Mouse (Mus musculus): Measurements from ENCODE around the gene Nf2. TPM values are rescaled to one million over a fixed set of nuclear protein-coding genes. Genes with fewer than 3 reads are reported as not detected.

Gene Nf2
- polyA plus RNA-seq (2014; fragmentation: Nextera tagmentation; extraction: Ambion mirVana), result 52.1 and 52.3 TPM in 2 replicates

- ATAC-seq (replicated peaks; ENCODE audit: insufficient number of reproducible peaks, low FRiP score, low TSS enrichment, low read depth), result peak; percentile 99
- Histone ChIP-seq H3K4me1 (ENCODE audit: control insufficient read depth, insufficient read depth, low read length) (no peaks in the 10 kb centered on the region), H3K4me2 (ENCODE audit: low read depth, low read length) (peak within 1 kb of the TSS; percentile 52), H3K36me3 (replicated peaks; ENCODE audit: control insufficient read depth, insufficient read depth, low read depth, low read length) (no peaks in the 10 kb centered on the region), H3K9ac (replicated peaks; ENCODE audit: low read length) (peak within 1 kb of the TSS; percentile 91), H3K4me3 (ENCODE audit: low read depth, low read length) (peak within 1 kb of the TSS; percentile 77), H3K27ac (replicated peaks; ENCODE audit: low read depth, low read length) (peak within 1 kb of the TSS; percentile 57), H3K27me3 (ENCODE audit: control insufficient read depth, insufficient read depth, low read length) (no peaks in the 10 kb centered on the region), H3K9me3 (replicated peaks; ENCODE audit: control insufficient read depth, low read length) (no peaks in the 10 kb centered on the region)
- peak; percentile 99 for DNase-seq (ENCODE audit: low spot score)
- WGBS, result under 1% methylated on average over 49 of the region's 60 CpGs
Observed at GRCm38 (mm10) chr11:4849258-4849943, at the start of gene Nf2. TSS of gene Nf2 (minus strand) at chr11:4849536.

- 2% methylated on average over 52 of the region's 52 CpGs for WGBS
- DNase-seq (ENCODE audit: low spot score), result peak; percentile 89
- Histone ChIP-seq H3K9me3 (replicated peaks; ENCODE audit: control insufficient read depth, low read length) (no peaks in the 10 kb centered on the region), H3K4me3 (ENCODE audit: low read depth, low read length) (peak within 1 kb of the TSS; percentile 80), H3K4me2 (ENCODE audit: low read depth, low read length) (peak within 1 kb of the TSS; percentile 59), H3K27me3 (ENCODE audit: control insufficient read depth, insufficient read depth, low read length) (no peaks in the 10 kb centered on the region), H3K4me1 (ENCODE audit: control insufficient read depth, insufficient read depth, low read length) (no peaks in the 10 kb centered on the region), H3K27ac (replicated peaks; ENCODE audit: low read depth, low read length) (no peak within 1 kb of the TSS), H3K36me3 (replicated peaks; ENCODE audit: control insufficient read depth, insufficient read depth, low read depth, low read length) (no peaks in the 10 kb centered on the region), H3K9ac (replicated peaks; ENCODE audit: low read length) (peak within 1 kb of the TSS; percentile 88)
- ATAC-seq (replicated peaks; ENCODE audit: insufficient number of reproducible peaks, low FRiP score, low TSS enrichment, low read depth), result peak; percentile 93
Observed at GRCm38 (mm10) chr11:4894848-4895816, 45.8 kb upstream of the Nf2 start, which contains the start of gene Thoc5. TSS of gene Thoc5 (plus strand) at chr11:4895320.

GRCm38 (mm10) chr11:4886987-4887386, 37.7 kb upstream of the Nf2 start:
- H3K9ac ChIP-seq (replicated peaks; ENCODE audit: low read length), result no peak overlapping the region
- 96% methylated on average over 3 of the region's 3 CpGs for WGBS
- no peaks in the 10 kb centered on the region for H3K36me3 ChIP-seq (replicated peaks; ENCODE audit: control insufficient read depth, insufficient read depth, low read depth, low read length)
- H3K4me1 ChIP-seq (ENCODE audit: control insufficient read depth, insufficient read depth, low read length), result no peaks in the 10 kb centered on the region
- no peak for DNase-seq (ENCODE audit: low spot score)
- ATAC-seq (replicated peaks; ENCODE audit: insufficient number of reproducible peaks, low FRiP score, low TSS enrichment, low read depth), result no peak
- H3K27me3 ChIP-seq (ENCODE audit: control insufficient read depth, insufficient read depth, low read length), result no peaks in the 10 kb centered on the region
- H3K4me3 ChIP-seq (ENCODE audit: low read depth, low read length), result no peak overlapping the region
- no peak overlapping the region for H3K27ac ChIP-seq (replicated peaks; ENCODE audit: low read depth, low read length)
- no peak overlapping the region for H3K4me2 ChIP-seq (ENCODE audit: low read depth, low read length)
- no peaks in the 10 kb centered on the region for H3K9me3 ChIP-seq (replicated peaks; ENCODE audit: control insufficient read depth, low read length)

GRCm38 (mm10) chr11:4885385-4885903, 36.1 kb upstream of the Nf2 start:
- no peaks in the 10 kb centered on the region for H3K36me3 ChIP-seq (replicated peaks; ENCODE audit: control insufficient read depth, insufficient read depth, low read depth, low read length)
- H3K4me1 ChIP-seq (ENCODE audit: control insufficient read depth, insufficient read depth, low read length), result no peaks in the 10 kb centered on the region
- no peak overlapping the region for H3K9ac ChIP-seq (replicated peaks; ENCODE audit: low read length)
- ATAC-seq (replicated peaks; ENCODE audit: insufficient number of reproducible peaks, low FRiP score, low TSS enrichment, low read depth) (no peak), DNase-seq (ENCODE audit: low spot score) (peak; percentile 68)
- H3K27me3 ChIP-seq (ENCODE audit: control insufficient read depth, insufficient read depth, low read length), result no peaks in the 10 kb centered on the region
- no peak overlapping the region for H3K4me2 ChIP-seq (ENCODE audit: low read depth, low read length)
- H3K4me3 ChIP-seq (ENCODE audit: low read depth, low read length), result no peak overlapping the region
- H3K27ac ChIP-seq (replicated peaks; ENCODE audit: low read depth, low read length), result no peak overlapping the region
- no peaks in the 10 kb centered on the region for H3K9me3 ChIP-seq (replicated peaks; ENCODE audit: control insufficient read depth, low read length)
- 76% methylated on average over 2 of the region's 2 CpGs for WGBS

- no peak overlapping the region for H3K4me3 ChIP-seq (ENCODE audit: low read depth, low read length)
- H3K36me3 ChIP-seq (replicated peaks; ENCODE audit: control insufficient read depth, insufficient read depth, low read depth, low read length), result no peaks in the 10 kb centered on the region
- no peak overlapping the region for H3K27ac ChIP-seq (replicated peaks; ENCODE audit: low read depth, low read length)
- H3K9ac ChIP-seq (replicated peaks; ENCODE audit: low read length), result no peak overlapping the region
- 47% methylated on average over 14 of the region's 14 CpGs for WGBS
- no peaks in the 10 kb centered on the region for H3K9me3 ChIP-seq (replicated peaks; ENCODE audit: control insufficient read depth, low read length)
- no peaks in the 10 kb centered on the region for H3K27me3 ChIP-seq (ENCODE audit: control insufficient read depth, insufficient read depth, low read length)
- DNase-seq (ENCODE audit: low spot score) (peak; percentile 37), ATAC-seq (replicated peaks; ENCODE audit: insufficient number of reproducible peaks, low FRiP score, low TSS enrichment, low read depth) (no peak)
- H3K4me1 ChIP-seq (ENCODE audit: control insufficient read depth, insufficient read depth, low read length), result no peaks in the 10 kb centered on the region
- H3K4me2 ChIP-seq (ENCODE audit: low read depth, low read length), result no peak overlapping the region
Observed at GRCm38 (mm10) chr11:4882892-4883627, 33.7 kb upstream of the Nf2 start.

GRCm38 (mm10) chr11:4881087-4881486, 31.8 kb upstream of the Nf2 start:
- Histone ChIP-seq H3K4me1 (ENCODE audit: control insufficient read depth, insufficient read depth, low read length) (no peaks in the 10 kb centered on the region), H3K27me3 (ENCODE audit: control insufficient read depth, insufficient read depth, low read length) (no peaks in the 10 kb centered on the region), H3K4me2 (ENCODE audit: low read depth, low read length) (no peak overlapping the region), H3K9ac (replicated peaks; ENCODE audit: low read length) (no peak overlapping the region), H3K27ac (replicated peaks; ENCODE audit: low read depth, low read length) (no peak overlapping the region), H3K9me3 (replicated peaks; ENCODE audit: control insufficient read depth, low read length) (no peaks in the 10 kb centered on the region), H3K4me3 (ENCODE audit: low read depth, low read length) (no peak overlapping the region), H3K36me3 (replicated peaks; ENCODE audit: control insufficient read depth, insufficient read depth, low read depth, low read length) (no peaks in the 10 kb centered on the region; the same call in 1 of the 2 replicates)
- no peak for ATAC-seq (replicated peaks; ENCODE audit: insufficient number of reproducible peaks, low FRiP score, low TSS enrichment, low read depth)
- no peak for DNase-seq (ENCODE audit: low spot score)
- 85% methylated on average over 4 of the region's 4 CpGs for WGBS

- H3K27me3 ChIP-seq (ENCODE audit: control insufficient read depth, insufficient read depth, low read length), result no peaks in the 10 kb centered on the region
- peak; percentile 39; the same call in 1 of the 2 replicates for ATAC-seq (replicated peaks; ENCODE audit: insufficient number of reproducible peaks, low FRiP score, low TSS enrichment, low read depth)
- no peaks in the 10 kb centered on the region for H3K9me3 ChIP-seq (replicated peaks; ENCODE audit: control insufficient read depth, low read length)
- peak overlapping the region; percentile 77 for H3K9ac ChIP-seq (replicated peaks; ENCODE audit: low read length)
- no peak overlapping the region for H3K27ac ChIP-seq (replicated peaks; ENCODE audit: low read depth, low read length)
- H3K4me2 ChIP-seq (ENCODE audit: low read depth, low read length), result peak overlapping the region; percentile 73
- H3K4me3 ChIP-seq (ENCODE audit: low read depth, low read length), result peak overlapping the region; percentile 72
- DNase-seq (ENCODE audit: low spot score), result no peak
- WGBS, result 8% methylated on average over 10 of the region's 10 CpGs
- no peaks in the 10 kb centered on the region for H3K4me1 ChIP-seq (ENCODE audit: control insufficient read depth, insufficient read depth, low read length)
- no peaks in the 10 kb centered on the region; the same call in 1 of the 2 replicates for H3K36me3 ChIP-seq (replicated peaks; ENCODE audit: control insufficient read depth, insufficient read depth, low read depth, low read length)
Observed at GRCm38 (mm10) chr11:4874551-4874950, 25.2 kb upstream of the Nf2 start.
